Mouse (Mus musculus) cerebellum, adult 2 months (tissue): ENCODE results near the gene Crabp2. TPM values are rescaled to one million over a fixed set of nuclear protein-coding genes. Genes with fewer than 3 reads are reported as not detected.

ENCODE experiments used
- DNase-seq, 2 experiments: peaks; one replicate each; pipeline ENCODE4 v3.0.0; 2021
- H3K27ac ChIP-seq: fragments of 200-500 bp; 2 replicates; pipeline ENCODE4 v1.5.1; 2012; ENCODE audit warnings: low read length, control low read depth, inconsistent platforms; ENCODE audit not compliant: insufficient read depth
- H3K27me3 ChIP-seq: fragments of 200-500 bp; 2 replicates; pipeline ENCODE4 v1.6.1; 2012; ENCODE audit warnings: inconsistent platforms, mild to moderate bottlenecking, low read length, moderate library complexity; ENCODE audit not compliant: control insufficient read depth, insufficient read depth
- H3K4me1 ChIP-seq: fragments of 200-500 bp; 2 replicates; pipeline ENCODE4 v1.6.1; 2011; ENCODE audit warnings: low read length; ENCODE audit not compliant: control insufficient read depth, insufficient read depth
- H3K4me3 ChIP-seq: fragments of 200-500 bp; replicated peaks from 2 replicates; pipeline ENCODE3; 2011; ENCODE audit warnings: mild to moderate bottlenecking, low read depth, low read length, control low read depth; ENCODE audit not compliant: insufficient read depth
- CTCF ChIP-seq: fragments of 200-500 bp; IDR thresholded peaks from 2 replicates; pipeline ENCODE4 v1.5.1; 2011; ENCODE audit warnings: low read depth, mild to moderate bottlenecking, control low read depth, low read length, moderate library complexity, borderline replicate concordance; ENCODE audit not compliant: insufficient read depth
- POLR2A ChIP-seq: fragments of 200-500 bp; IDR thresholded peaks from 2 replicates; pipeline ENCODE4 v1.6.1; 2011; ENCODE audit warnings: low read length, control low read depth, borderline replicate concordance; ENCODE audit not compliant: insufficient read depth
- WGBS: fragments of 180-500 bp; shearing (Covaris S2); methylation state at CpG from one replicate; pipeline ENCODE4 v1.1.7; 2018; 5-methylcytosine and 5-hydroxymethylcytosine counted together
- polyA plus RNA-seq: library from polyadenylated mRNA; depleted of rRNA; stranded (reverse); fragments of >200 nt; gene quantifications from 2 replicates; pipeline ENCODE4 v1.2.3, GENCODE M21; 2012; rRNA removed

Gene Crabp2
- polyA plus RNA-seq, 1 experiment = 3.5 TPM

DNA sequence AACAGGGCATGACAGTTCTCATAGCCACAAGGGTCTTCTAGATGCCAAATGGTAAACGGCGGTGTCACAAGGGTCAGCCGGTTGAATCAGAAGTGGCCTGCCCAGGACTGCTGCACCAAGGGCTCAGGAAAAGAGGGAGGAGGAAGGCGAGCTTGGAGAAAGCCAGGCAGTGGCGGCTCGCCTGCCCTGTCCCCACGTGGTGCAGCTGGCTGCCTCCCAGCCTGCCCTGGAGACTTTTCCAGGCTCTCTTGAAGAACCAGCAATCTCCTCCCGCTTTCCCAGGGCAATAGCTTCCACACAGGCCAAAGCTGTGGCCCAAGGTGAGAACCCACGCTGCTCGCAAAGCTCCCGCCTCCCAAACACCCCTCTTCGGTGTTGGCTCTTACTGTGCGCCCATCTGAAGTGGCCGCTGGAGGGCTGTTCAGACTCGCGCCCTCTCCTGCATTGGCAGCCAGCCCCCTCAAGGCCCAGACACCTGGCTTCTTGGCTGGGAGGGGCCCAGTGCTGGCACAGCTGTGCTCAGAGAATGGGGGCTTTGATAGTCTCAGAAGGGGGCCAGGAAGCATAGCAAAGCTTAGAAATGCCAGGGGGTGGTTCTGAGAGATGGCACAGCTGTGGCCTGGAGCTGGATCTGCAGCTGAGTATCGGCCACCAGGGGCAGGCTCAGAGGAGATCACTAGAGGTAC is 54.0 kb downstream of the Crabp2 start:
- TF ChIP-seq CTCF = no peak
- no peak for TF ChIP-seq POLR2A
- H3K27me3 ChIP-seq = peaks cover 2% of the 10 kb centered on the region; the same call in 1 of the 2 replicates
- peak in 1 of 2 experiments; percentile 43 for DNase-seq
- H3K27ac ChIP-seq = no peak overlapping the region
- no peaks in the 10 kb centered on the region; the same call in 1 of the 2 replicates for H3K4me1 ChIP-seq
- H3K4me3 ChIP-seq = no peak overlapping the region
- 2% methylated on average over 17 of the region's 17 CpGs for WGBS

Other genes with a start within 250 kb of the Crabp2 start
- gene Lrrc71, start 200.0 kb upstream of the Crabp2 start, polyA plus RNA-seq = 0.47 and 0.70 TPM in 2 replicates
- 2.5 and 2.8 TPM in 2 replicates for gene Ntrk1, start 153.5 kb upstream of the Crabp2 start, polyA plus RNA-seq
- gene Insrr, start 151.7 kb upstream of the Crabp2 start, polyA plus RNA-seq = 1.3 and 1.4 TPM in 2 replicates
- 7.4 and 8.5 TPM in 2 replicates for gene Pear1, start 124.4 kb upstream of the Crabp2 start, polyA plus RNA-seq
- gene Sh2d2a, start 101.9 kb upstream of the Crabp2 start, polyA plus RNA-seq = 0.05 TPM in 2 replicates
- gene Prcc, start 63.1 kb upstream of the Crabp2 start, polyA plus RNA-seq = 47.6 and 48.8 TPM in 2 replicates
- gene Hdgf, start 42.3 kb upstream of the Crabp2 start, polyA plus RNA-seq = 180 and 194 TPM in 2 replicates
- 83.9 and 84.9 TPM in 2 replicates for gene Mrpl24, start 29.2 kb upstream of the Crabp2 start, polyA plus RNA-seq
- gene Isg20l2, start 18.4 kb upstream of the Crabp2 start, polyA plus RNA-seq = 15.2 and 15.9 TPM in 2 replicates
- 46.8 and 49.5 TPM in 2 replicates for gene Rrnad1, start 17.9 kb upstream of the Crabp2 start, polyA plus RNA-seq
- gene Nes, start 22.4 kb downstream of the Crabp2 start, polyA plus RNA-seq = 2.7 and 3.4 TPM in 2 replicates
- 357 and 400 TPM in 2 replicates for gene Bcan, start 51.6 kb downstream of the Crabp2 start, polyA plus RNA-seq
- 103 and 112 TPM in 2 replicates for gene Hapln2, start 78.9 kb downstream of the Crabp2 start, polyA plus RNA-seq
- gene Gpatch4, start 94.4 kb downstream of the Crabp2 start, polyA plus RNA-seq = 11.4 and 14.4 TPM in 2 replicates
- 118 and 120 TPM in 2 replicates for gene Naxe, start 109.8 kb downstream of the Crabp2 start, polyA plus RNA-seq
- gene Ttc24, start 129.6 kb downstream of the Crabp2 start, polyA plus RNA-seq = not detected in 2 replicates
- gene Iqgap3, start 133.3 kb downstream of the Crabp2 start, polyA plus RNA-seq = 0.11 and 0.14 TPM in 2 replicates
- 102 and 116 TPM in 2 replicates for gene Mef2d, start 193.7 kb downstream of the Crabp2 start, polyA plus RNA-seq